Mouse (Mus musculus): ENCODE measurements around the gene Sgsm1. TPM values are rescaled to one million over a fixed set of nuclear protein-coding genes. Genes with fewer than 3 reads are reported as not detected.
A peak's percentile ranks its signal among the peaks of the same experiment; 100 is the strongest.

Gene Sgsm1
- total RNA-seq, 2 experiments from 2014 or later = 175 to 185 TPM

DNA sequence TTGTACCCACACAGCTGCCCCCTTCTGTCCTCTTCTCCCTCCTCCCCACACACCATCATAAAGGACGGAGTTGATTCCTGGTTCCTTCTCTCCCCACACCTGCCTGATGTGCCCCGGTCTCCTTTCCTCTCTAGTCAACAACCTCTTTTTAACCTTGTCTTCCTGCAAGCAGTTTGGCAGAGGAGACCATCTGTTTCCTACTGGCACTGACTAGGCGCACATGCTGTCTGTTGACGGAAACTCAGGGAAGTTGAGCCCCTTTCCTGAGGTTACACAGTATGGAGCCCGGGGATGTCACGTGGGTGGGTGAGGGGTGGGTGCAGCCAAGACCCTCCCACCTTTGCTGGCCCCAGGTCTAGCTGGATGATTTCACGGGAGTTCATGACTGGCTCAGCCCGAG, 17.8 kb downstream of the Sgsm1 start:
- no peak for TF ChIP-seq CTCF (IDR thresholded peaks at IDR 0.05)
- Histone ChIP-seq H3K4me3 (no peak overlapping the region), H3K27ac (no peak overlapping the region)
- intact Hi-C loops (cut with DNase I) = no loop called here
- DNase-seq (ENCODE audit: extremely low spot score in 1 of 2, low spot score in 2 of 2) = no peak

DNA sequence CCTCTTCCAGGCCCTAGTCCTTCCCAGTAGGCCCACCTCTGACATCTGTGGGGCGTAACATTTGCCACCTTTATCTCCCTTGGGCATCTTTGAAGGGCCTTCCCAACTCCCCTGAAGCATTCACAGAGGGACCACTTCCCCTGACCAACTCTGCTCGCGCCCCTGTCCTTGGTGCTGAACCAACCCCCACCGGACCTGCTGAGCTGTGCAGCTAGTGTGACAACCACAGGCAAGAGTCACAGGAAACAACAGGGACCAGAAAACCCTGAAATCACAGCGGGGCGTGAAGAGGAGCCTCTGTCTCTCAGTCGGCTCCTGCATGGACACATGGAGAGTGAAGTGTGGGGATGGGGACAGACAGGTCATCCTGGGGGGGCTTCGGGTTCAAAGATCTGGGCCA, 18.4 kb downstream of the Sgsm1 start:
- intact Hi-C loops (cut with DNase I) = no loop called here
- Histone ChIP-seq H3K4me3 (no peak overlapping the region), H3K27ac (no peak overlapping the region)
- no peak for DNase-seq (ENCODE audit: extremely low spot score in 1 of 2, low spot score in 2 of 2)
- TF ChIP-seq CTCF (IDR thresholded peaks at IDR 0.05) = no peak

DNA sequence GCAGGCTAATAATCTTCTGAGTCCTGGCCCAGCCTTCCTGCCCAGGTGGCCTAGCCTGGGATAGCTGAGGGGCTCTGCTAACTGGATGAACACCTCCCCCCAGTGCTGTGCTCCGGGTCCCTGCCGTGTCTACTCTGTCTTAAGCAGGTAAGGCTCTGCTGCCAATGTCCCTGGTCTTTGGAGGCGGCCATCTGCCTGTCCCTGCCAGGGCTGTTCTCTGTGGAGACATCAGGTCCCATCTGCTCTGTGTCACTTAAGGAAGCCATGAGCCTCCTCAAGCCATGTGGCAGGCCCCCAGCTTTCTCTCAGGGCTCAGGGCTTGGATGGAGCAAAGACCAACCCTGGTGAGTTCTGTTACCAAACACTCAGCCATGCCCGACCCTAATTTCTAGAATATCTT, 19.5 kb downstream of the Sgsm1 start:
- no peak overlapping the region for H3K4me3 ChIP-seq
- H3K27ac ChIP-seq = no peak overlapping the region
- intact Hi-C loops (cut with DNase I) = no loop called here
- no peak for DNase-seq (ENCODE audit: extremely low spot score in 1 of 2, low spot score in 2 of 2)
- TF ChIP-seq CTCF (IDR thresholded peaks at IDR 0.05) = no peak

DNA sequence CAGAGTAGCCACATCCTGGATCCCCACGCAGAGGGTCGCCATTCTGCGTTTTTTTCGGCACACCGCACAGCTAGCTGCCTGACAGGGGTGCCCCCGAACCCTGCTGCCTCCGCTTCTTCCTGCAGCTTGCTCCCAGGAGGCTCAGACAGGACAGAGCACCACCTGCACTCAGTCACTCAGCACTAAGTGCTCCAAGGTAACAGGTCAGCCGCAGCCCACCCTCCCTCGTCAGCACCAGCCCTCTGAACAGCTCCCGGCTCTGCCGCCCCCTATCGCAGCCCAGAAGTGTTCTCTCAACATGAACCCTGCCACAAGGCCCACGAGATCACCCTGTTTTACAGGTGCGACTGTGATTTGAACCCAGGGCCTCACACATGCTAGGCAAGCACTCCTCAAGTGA, 20.4 kb downstream of the Sgsm1 start:
- H3K27ac ChIP-seq = peak overlapping the region; percentile 7; the same call in 1 of the 2 replicates
- no peak for DNase-seq (ENCODE audit: extremely low spot score in 1 of 2, low spot score in 2 of 2)
- TF ChIP-seq CTCF (IDR thresholded peaks at IDR 0.05) = no peak
- intact Hi-C loops (cut with DNase I) = no loop called here
- H3K4me3 ChIP-seq = no peak overlapping the region

DNA sequence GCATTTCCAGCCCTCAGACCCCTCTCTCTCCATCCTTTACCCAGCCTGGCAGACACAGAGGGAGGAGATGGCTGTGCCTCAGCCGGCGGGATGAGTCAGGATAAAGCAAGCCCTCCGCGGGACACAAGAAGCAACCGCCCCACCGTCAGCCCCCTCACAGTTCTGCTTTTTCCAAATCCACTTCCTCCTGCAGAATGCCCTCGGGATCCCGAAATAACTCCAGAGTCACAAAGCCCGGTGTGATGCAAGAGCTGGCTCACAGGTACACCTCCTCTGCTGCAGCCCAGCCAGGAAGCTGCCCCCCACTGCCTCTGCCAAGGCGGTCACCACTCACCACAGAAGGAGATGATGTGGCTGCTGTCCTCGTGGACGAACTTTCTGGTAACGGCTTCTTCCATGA, 22.1 kb downstream of the Sgsm1 start:
- intact Hi-C loops (cut with DNase I) = loop anchor here (1.0 kb wide), 3 partner anchors 12 to 26 kb away; partner anchors contain the start of gene Sgsm1
- peak; percentile 68 to 69 for DNase-seq (ENCODE audit: extremely low spot score in 1 of 2, low spot score in 2 of 2)
- no peak for TF ChIP-seq CTCF (IDR thresholded peaks at IDR 0.05)
- Histone ChIP-seq H3K27ac (peak overlapping the region; percentile 72), H3K4me3 (no peak overlapping the region)

DNA sequence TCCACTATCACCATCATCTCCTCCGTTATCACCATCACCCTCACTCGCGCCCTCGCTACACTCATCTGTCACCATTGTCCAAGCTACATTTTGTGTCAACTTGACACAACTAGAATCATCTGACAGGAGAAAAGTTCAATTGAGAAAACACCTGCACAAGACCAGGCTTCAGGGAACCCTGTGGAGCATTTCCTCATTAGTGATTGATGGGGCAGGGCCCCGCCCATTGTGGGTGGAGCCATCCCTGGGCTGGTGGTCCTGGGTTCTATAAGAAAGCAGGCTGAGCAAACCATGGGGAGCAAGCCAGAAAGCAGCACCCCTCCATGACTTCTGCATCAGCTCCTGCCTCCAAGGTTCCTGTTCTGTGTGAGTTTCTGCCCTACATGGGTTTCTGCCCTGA, 22.8 kb downstream of the Sgsm1 start:
- no peak overlapping the region for H3K4me3 ChIP-seq
- intact Hi-C loops (cut with DNase I) = loop anchor here (1.0 to 2.0 kb wide), 4 partner anchors 13 to 57 kb away; partner anchors contain the start of gene Sgsm1
- no peak for TF ChIP-seq CTCF (IDR thresholded peaks at IDR 0.05)
- peak overlapping the region; percentile 15; the same call in 1 of the 2 replicates for H3K27ac ChIP-seq
- no peak for DNase-seq (ENCODE audit: extremely low spot score in 1 of 2, low spot score in 2 of 2)

DNA sequence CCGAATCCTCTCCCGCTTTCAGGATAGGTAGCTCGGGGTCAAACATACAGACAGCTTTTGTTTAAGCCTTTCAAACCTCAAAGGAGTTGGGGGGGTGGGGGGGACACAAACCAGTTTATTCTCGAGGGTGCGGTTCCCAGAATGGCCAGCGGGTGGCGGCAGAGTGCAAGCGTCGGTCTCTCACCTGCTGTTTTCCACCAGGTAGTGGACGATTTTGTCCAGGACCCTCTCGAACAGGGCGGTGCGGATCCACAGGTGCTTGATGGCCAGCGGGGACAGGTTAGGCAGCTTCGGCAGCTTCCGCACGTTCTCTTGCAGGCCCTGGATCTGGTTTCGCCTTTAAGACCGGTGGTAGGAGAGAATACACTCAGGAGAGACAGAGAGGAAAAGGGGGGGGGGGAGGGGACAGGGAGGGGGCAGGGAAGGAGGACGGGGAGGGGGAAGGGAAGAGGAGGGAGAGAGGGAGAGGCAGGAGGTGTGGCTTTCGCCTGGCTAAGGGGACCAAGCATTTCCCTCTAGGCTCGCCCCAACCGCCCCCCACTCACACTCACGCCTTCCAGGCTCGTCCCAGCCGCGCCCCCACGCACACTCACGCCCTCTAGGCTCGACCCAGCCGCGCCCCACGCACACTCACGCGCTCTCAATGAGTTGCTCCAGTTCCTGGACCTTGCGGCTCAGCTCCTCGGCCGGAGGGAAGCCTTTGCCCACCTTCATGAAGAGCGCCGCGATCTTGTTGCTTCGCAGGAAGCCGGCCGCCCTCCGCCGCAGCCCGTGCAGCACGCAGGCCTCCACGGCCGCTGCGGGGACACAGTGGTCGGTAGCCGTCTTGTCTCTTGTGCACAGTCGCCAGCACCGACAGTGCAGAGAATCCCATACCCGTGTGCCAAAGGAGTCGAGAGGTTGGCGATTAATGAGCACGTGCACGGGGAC, 23.7 kb downstream of the Sgsm1 start:
- no peak overlapping the region for H3K4me3 ChIP-seq
- 0 out of 2 replicates have a peak overlapping the region, but pooled peaks have one; percentile 40 for H3K27ac ChIP-seq
- intact Hi-C loops (cut with DNase I) = loop anchor here (2.0 kb wide), 1 partner anchor 58 kb away; no protein-coding TSS in a partner anchor
- DNase-seq (ENCODE audit: extremely low spot score in 1 of 2, low spot score in 2 of 2) = peak; percentile 74 to 85
- peak; percentile 76 for TF ChIP-seq CTCF (IDR thresholded peaks at IDR 0.05)

DNA sequence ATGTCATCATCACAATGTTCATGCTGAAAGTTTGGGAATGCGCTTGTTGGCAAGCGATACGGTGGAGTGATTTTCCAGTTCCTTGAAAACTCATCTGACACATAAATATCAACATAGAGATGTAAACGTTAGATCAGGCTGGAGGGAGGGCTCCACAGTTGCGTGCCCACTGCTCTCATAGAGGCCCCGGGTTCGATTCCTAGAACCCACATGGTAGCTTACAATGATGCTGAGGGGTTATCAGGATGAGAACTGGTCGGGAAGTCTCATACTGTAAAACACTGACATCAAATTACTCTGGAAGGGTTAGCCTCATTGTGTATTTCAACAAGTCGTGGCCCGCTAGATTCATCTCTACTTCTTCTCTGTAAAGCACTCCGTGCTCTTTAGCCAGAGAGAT, 24.5 kb downstream of the Sgsm1 start:
- H3K4me3 ChIP-seq = no peak overlapping the region
- no peak for DNase-seq (ENCODE audit: extremely low spot score in 1 of 2, low spot score in 2 of 2)
- no peak for TF ChIP-seq CTCF (IDR thresholded peaks at IDR 0.05)
- intact Hi-C loops (cut with DNase I) = loop anchor here (2.0 kb wide), 1 partner anchor 59 kb away; no protein-coding TSS in a partner anchor
- H3K27ac ChIP-seq = no peak overlapping the region

DNA sequence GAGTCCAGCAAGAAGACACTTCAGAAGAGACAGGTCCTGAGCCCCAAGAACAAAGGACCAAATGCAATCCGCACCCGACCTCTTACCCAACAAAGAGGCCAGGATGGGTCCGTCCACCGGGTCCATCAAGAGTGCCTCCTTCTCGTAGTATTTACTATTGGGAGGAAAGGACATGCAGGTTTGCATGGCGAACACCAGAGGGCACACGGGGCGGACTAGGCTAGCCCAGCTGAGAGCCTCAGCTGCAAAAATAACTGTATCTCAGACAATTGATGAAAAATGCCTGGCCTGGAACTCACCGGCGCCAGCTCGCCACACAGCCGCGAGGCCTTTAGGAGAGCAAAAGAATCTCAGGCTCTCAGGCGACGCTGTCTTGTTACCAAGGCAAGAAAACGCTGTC, 25.0 kb downstream of the Sgsm1 start:
- H3K4me3 ChIP-seq = no peak overlapping the region
- peak; percentile 17 for TF ChIP-seq CTCF (IDR thresholded peaks at IDR 0.05)
- no peak for DNase-seq (ENCODE audit: extremely low spot score in 1 of 2, low spot score in 2 of 2)
- intact Hi-C loops (cut with DNase I) = no loop called here
- no peak overlapping the region for H3K27ac ChIP-seq

DNA sequence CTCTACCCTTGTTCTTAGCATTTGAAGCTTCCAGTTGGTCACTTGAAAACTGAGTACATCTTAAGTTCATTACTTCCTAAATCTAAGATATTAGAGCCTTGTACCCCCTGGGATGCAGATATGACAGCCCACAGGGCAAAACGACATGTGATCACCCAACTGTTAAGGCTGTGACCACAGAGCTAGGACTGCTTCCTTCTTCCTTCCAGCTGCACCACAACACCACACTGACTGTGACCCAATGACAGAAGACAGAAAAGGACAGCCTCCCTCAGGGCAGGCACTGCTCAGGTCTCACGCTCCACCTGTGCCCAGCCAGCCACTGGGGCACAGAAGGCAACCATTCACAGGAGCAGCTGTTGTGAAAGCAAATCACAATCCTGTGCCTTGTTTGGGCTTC, 26.9 kb downstream of the Sgsm1 start:
- intact Hi-C loops (cut with DNase I) = no loop called here
- Histone ChIP-seq H3K4me3 (no peak overlapping the region), H3K27ac (no peak overlapping the region)
- no peak for TF ChIP-seq CTCF (IDR thresholded peaks at IDR 0.05)
- no peak for DNase-seq (ENCODE audit: extremely low spot score in 1 of 2, low spot score in 2 of 2)

DNA sequence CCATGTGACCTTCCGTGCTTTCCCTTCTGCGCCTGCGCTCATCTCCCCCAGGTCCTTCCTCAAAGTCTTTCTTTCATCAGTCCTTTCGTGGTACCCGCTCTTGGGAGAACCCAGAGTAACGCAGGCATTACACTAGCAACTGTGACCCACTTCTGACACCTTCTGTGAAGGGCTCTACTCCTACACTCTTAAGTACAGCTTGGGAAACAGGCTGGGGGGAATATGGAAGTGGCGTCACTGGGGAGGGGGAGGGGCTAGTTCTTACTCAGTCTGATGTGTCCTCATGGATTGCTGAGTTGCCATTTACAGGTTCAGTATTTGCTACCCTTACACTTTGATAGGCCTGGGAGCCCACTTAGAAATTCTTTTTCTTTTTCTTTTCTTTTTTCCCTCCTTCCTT, 29.0 kb downstream of the Sgsm1 start:
- H3K27ac ChIP-seq = no peak overlapping the region
- no peak for DNase-seq (ENCODE audit: extremely low spot score in 1 of 2, low spot score in 2 of 2)
- H3K4me3 ChIP-seq = no peak overlapping the region
- no peak for TF ChIP-seq CTCF (IDR thresholded peaks at IDR 0.05)
- intact Hi-C loops (cut with DNase I) = no loop called here

DNA sequence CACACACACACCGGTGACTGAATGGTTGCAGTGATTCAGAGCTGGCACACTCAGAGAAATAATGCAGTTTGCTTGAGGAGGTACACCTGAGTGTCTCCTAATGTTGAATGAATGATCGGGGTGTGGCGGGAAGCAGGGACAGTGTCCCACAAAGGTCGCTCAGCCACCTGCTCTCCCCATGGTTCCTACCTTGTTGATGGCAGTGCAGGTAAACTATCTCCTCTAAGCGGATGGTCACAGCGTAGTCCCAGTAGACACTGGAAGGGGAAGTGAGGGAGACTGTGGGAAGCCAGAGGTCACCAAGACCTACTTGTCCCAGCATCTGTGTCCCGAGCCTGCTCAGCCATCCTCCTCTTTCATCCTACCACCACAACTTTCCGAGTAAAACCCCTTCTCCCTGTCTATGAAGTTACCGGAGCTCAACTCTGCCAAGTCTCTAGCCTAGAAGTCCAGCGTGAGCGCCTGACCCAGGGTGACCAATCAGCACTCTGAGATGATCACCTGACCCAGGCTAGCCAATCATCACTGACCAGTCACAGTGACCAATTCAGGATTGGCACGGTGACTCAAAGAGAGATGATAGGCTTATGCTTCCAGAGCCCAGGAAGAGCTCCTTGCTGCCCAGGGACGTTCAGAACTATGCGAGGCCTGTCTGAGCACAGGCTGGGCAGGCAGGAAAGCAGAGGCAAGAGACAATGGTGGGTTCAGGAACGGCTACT, 30.3 kb downstream of the Sgsm1 start:
- no peak for TF ChIP-seq CTCF (IDR thresholded peaks at IDR 0.05)
- no peak overlapping the region for H3K4me3 ChIP-seq
- intact Hi-C loops (cut with DNase I) = no loop called here
- H3K27ac ChIP-seq = no peak overlapping the region
- DNase-seq (ENCODE audit: extremely low spot score in 1 of 2, low spot score in 2 of 2) = no peak

Data from left cerebral cortex, adult 2 months (tissue).